Mouse (Mus musculus) CH12.LX (cell line): Measurements from ENCODE around the gene Arhgef18. TPM values are rescaled to one million over a fixed set of nuclear protein-coding genes. Genes with fewer than 3 reads are reported as not detected.

ENCODE experiments used
- DNase-seq: peaks from one replicate; pipeline ENCODE4 v3.0.0-alpha.2; 2013; ENCODE audit errors: extremely low read depth
- H3K27ac ChIP-seq: 2 replicates; pipeline ENCODE4 v1.5.1; 2012; ENCODE audit warnings: low read depth, mild to moderate bottlenecking, control low read depth, moderate library complexity; ENCODE audit not compliant: insufficient read depth
- H3K27me3 ChIP-seq: replicated peaks from 2 replicates; pipeline ENCODE3; 2012; ENCODE audit warnings: inconsistent platforms
- H3K36me3 ChIP-seq, 2 experiments: replicated peaks in 1 of 2; 2 replicates each; pipeline versions ENCODE3 to v1.6.1; 2012; ENCODE audit warnings: inconsistent platforms in 1 of 2, low read length in 1 of 2, mild to moderate bottlenecking in 1 of 2, mixed read lengths in 1 of 2, moderate library complexity in 1 of 2; ENCODE audit not compliant: control insufficient read depth in 1 of 2, insufficient read depth in 1 of 2
- H3K4me1 ChIP-seq, 2 experiments: 2 replicates each; pipeline ENCODE4 v1.6.1; 2012; ENCODE audit warnings: inconsistent platforms in 1 of 2, moderate library complexity in 1 of 2; ENCODE audit not compliant: insufficient read depth in 2 of 2, control insufficient read depth in 1 of 2
- H3K4me2 ChIP-seq: 2 replicates; pipeline ENCODE4 v1.6.1; 2012; ENCODE audit warnings: low read depth, mild to moderate bottlenecking, control low read depth; ENCODE audit not compliant: poor library complexity, insufficient read depth, severe bottlenecking
- H3K4me3 ChIP-seq, 3 experiments: fragments of 150-350 bp in 1 of 3; sonication (generic) in 1 of 3; replicated peaks in 1 of 3; 2 replicates each; pipeline versions ENCODE3 to v1.5.1; 2011 to 2012; ENCODE audit warnings: low read depth in 2 of 3, low read length in 2 of 3, mild to moderate bottlenecking in 2 of 3, moderate library complexity in 2 of 3, control low read depth in 1 of 3, improper control_type of control experiment in 1 of 3, inconsistent platforms in 1 of 3, mixed read lengths in 1 of 3; ENCODE audit not compliant: poor library complexity in 1 of 3
- H3K79me2 ChIP-seq: replicated peaks from 2 replicates; pipeline ENCODE4 v1.6.1; 2012; ENCODE audit warnings: mild to moderate bottlenecking, moderate library complexity; ENCODE audit not compliant: control insufficient read depth, poor library complexity, insufficient read depth, severe bottlenecking; ENCODE audit errors: extremely low read depth
- H3K9ac ChIP-seq: 2 replicates; pipeline ENCODE4 v1.6.1; 2012; ENCODE audit warnings: low read depth, mild to moderate bottlenecking, control low read depth, moderate library complexity; ENCODE audit not compliant: insufficient read depth
- H3K9me3 ChIP-seq: replicated peaks from 2 replicates; pipeline ENCODE3; 2012; ENCODE audit warnings: low read length, inconsistent platforms, mixed read lengths
- CHD1 ChIP-seq: IDR thresholded peaks from 2 replicates; pipeline ENCODE4 v1.6.1; 2012; ENCODE audit warnings: low read depth, low read length, improper control_type of control experiment, inconsistent platforms
- EP300 ChIP-seq: IDR thresholded peaks from 2 replicates; pipeline ENCODE4 v1.6.1; 2011; ENCODE audit warnings: low read length, improper control_type of control experiment
- ETS1 ChIP-seq: conservative IDR thresholded peaks from 2 replicates; pipeline ENCODE4 v1.6.1; 2012; ENCODE audit warnings: low read depth, mild to moderate bottlenecking, inconsistent platforms, low read length, improper control_type of control experiment, moderate library complexity
- GABPA ChIP-seq: IDR thresholded peaks from 2 replicates; pipeline ENCODE4 v1.6.1; 2012; ENCODE audit warnings: low read depth, low read length, improper control_type of control experiment, inconsistent platforms; ENCODE audit not compliant: insufficient replicate concordance
- HCFC1 ChIP-seq: IDR thresholded peaks from 2 replicates; pipeline ENCODE4 v1.6.1; 2012; ENCODE audit warnings: low read depth, mild to moderate bottlenecking, inconsistent platforms, low read length, improper control_type of control experiment
- MAX ChIP-seq: IDR thresholded peaks from 2 replicates; pipeline ENCODE4 v1.6.1; 2011; ENCODE audit warnings: low read length, improper control_type of control experiment
- MEF2A ChIP-seq: IDR thresholded peaks from 2 replicates; pipeline ENCODE4 v1.6.1; 2014; ENCODE audit warnings: low read depth, mild to moderate bottlenecking, inconsistent platforms, low read length, improper control_type of control experiment, borderline replicate concordance
- NELFE ChIP-seq: IDR thresholded peaks from 2 replicates; pipeline ENCODE4 v1.6.1; 2011; ENCODE audit warnings: low read depth, low read length, improper control_type of control experiment
- NRF1 ChIP-seq: IDR thresholded peaks from 2 replicates; pipeline ENCODE4 v1.6.1; 2014; ENCODE audit warnings: low read depth, mild to moderate bottlenecking, inconsistent platforms, low read length, improper control_type of control experiment, moderate library complexity
- PAX5 ChIP-seq: IDR thresholded peaks from 2 replicates; pipeline ENCODE4 v1.6.1; 2012; ENCODE audit warnings: low read length, inconsistent platforms, mixed read lengths
- POLR2A ChIP-seq: IDR thresholded peaks from 2 replicates; pipeline ENCODE4 v1.6.1; 2011; ENCODE audit warnings: low read depth, mild to moderate bottlenecking, improper control_type of control experiment, low read length
- RAD21 ChIP-seq: IDR thresholded peaks from 2 replicates; pipeline ENCODE4 v1.6.1; 2011; ENCODE audit warnings: low read depth, mild to moderate bottlenecking, low read length, improper control_type of control experiment, moderate library complexity
- RCOR1 ChIP-seq: conservative IDR thresholded peaks from 2 replicates; pipeline ENCODE4 v1.6.1; 2012; ENCODE audit warnings: low read depth, mild to moderate bottlenecking, inconsistent platforms, low read length, improper control_type of control experiment
- SIN3A ChIP-seq: IDR thresholded peaks from 2 replicates; pipeline ENCODE4 v1.6.1; 2012; ENCODE audit warnings: low read length, improper control_type of control experiment, inconsistent platforms
- SMC3 ChIP-seq: IDR thresholded peaks from 2 replicates; pipeline ENCODE4 v1.6.1; 2011; ENCODE audit warnings: low read depth, low read length, improper control_type of control experiment
- TBP ChIP-seq: conservative IDR thresholded peaks from 2 replicates; pipeline ENCODE4 v1.6.1; 2011; ENCODE audit warnings: low read depth, low read length, improper control_type of control experiment
- UBTF ChIP-seq: IDR thresholded peaks from 2 replicates; pipeline ENCODE4 v1.6.1; 2012; ENCODE audit warnings: low read depth, mild to moderate bottlenecking, inconsistent platforms, low read length, improper control_type of control experiment, moderate library complexity
- USF1 ChIP-seq: IDR thresholded peaks from 2 replicates; pipeline ENCODE4 v1.6.1; 2014; ENCODE audit warnings: low read depth, mild to moderate bottlenecking, inconsistent platforms, low read length, improper control_type of control experiment
- ZC3H11A ChIP-seq: IDR thresholded peaks from 2 replicates; pipeline ENCODE4 v1.6.1; 2012; ENCODE audit warnings: low read depth, mild to moderate bottlenecking, inconsistent platforms, low read length, improper control_type of control experiment
- ZKSCAN1 ChIP-seq: IDR thresholded peaks from 2 replicates; pipeline ENCODE4 v1.6.1; 2012; ENCODE audit warnings: low read depth, inconsistent platforms, low read length, improper control_type of control experiment, borderline replicate concordance
- dilution Hi-C: fragments of 300-500 bp; cut with MboI; formaldehyde crosslinking; loops from 2 replicates; pipeline ENCODE4 v1.14.3; 2020; ENCODE audit warnings: low sequenced_read_pairs; ENCODE audit not compliant: extremely low pct_unique_long_range_greater_than_20kb, extremely low pct_ligation_motif_present
- in situ Hi-C: fragments of 300-500 bp; cut with MboI; formaldehyde crosslinking; loops from 3 replicates; pipeline ENCODE4 v1.14.3; 2019; ENCODE audit warnings: low sequenced_read_pairs, low pct_ligation_motif_present, low pct_unique_long_range_greater_than_20kb, mixed read lengths
- polyA plus RNA-seq: library from polyadenylated mRNA; unstranded; fragments of >175 nt; gene quantifications from 2 replicates; pipeline ENCODE4 v1.2.1, GENCODE M21; 2012; ENCODE audit warnings: low read depth; ENCODE audit not compliant: insufficient read length
- total RNA-seq, 2 experiments: library from RNA; depleted of rRNA; stranded (reverse); fragments of 300-350 nt in 1 of 2; fragments of >200 nt in 1 of 2; gene quantifications; 2 replicates each; pipeline ENCODE4 v1.2.3; 2012 to 2014

Gene Arhgef18
- total and polyA plus RNA-seq, 3 experiments: 0.21 to 0.26 TPM; not detected in 1

- H3K79me2 ChIP-seq: no peaks in the 10 kb centered on the region
- no peak overlapping the region for H3K27ac ChIP-seq
- no peaks in the 10 kb centered on the region for H3K9me3 ChIP-seq
- no peak overlapping the region for H3K4me3 ChIP-seq
- no peaks in the 10 kb centered on the region for H3K27me3 ChIP-seq
- DNase-seq: no peak
- in situ Hi-C loops (no loop called here), dilution Hi-C loops (no loop called here)
- H3K4me1 ChIP-seq: no peaks in the 10 kb centered on the region
- H3K9ac ChIP-seq: no peak overlapping the region
- H3K36me3 ChIP-seq: no peaks in the 10 kb centered on the region
- no peak overlapping the region; the same call in 1 of the 2 replicates for H3K4me2 ChIP-seq
- TF ChIP-seq MAX (no peak), PAX5 (no peak), POLR2A (no peak), ETS1 (no peak), UBTF (no peak), RCOR1 (no peak), RAD21 (no peak), GABPA (no peak), NELFE (no peak), NRF1 (no peak), CHD1 (no peak), SIN3A (no peak), ZC3H11A (no peak), ZKSCAN1 (no peak), SMC3 (no peak)
- TF ChIP-seq, all 38 proteins: peak for 0
Measured at GRCm38 (mm10) chr8:3394600-3394999, 1.8 kb downstream of the Arhgef18 start.

- no peaks in the 10 kb centered on the region for H3K79me2 ChIP-seq
- no peak overlapping the region for H3K9ac ChIP-seq
- no peaks in the 10 kb centered on the region for H3K9me3 ChIP-seq
- no peaks in the 10 kb centered on the region for H3K4me1 ChIP-seq
- H3K27ac ChIP-seq: no peak overlapping the region
- no peaks in the 10 kb centered on the region for H3K36me3 ChIP-seq
- TF ChIP-seq EP300 (no peak), USF1 (no peak), CHD1 (no peak), ZKSCAN1 (no peak), HCFC1 (no peak), TBP (no peak), SMC3 (no peak), MEF2A (no peak)
- no peak for DNase-seq
- dilution Hi-C loops (no loop called here), in situ Hi-C loops (no loop called here)
- H3K4me2 ChIP-seq: no peak overlapping the region
- no peaks in the 10 kb centered on the region for H3K27me3 ChIP-seq
- no peak overlapping the region for H3K4me3 ChIP-seq
Measured at GRCm38 (mm10) chr8:3395246-3395645, 2.4 kb downstream of the Arhgef18 start.
